Mouse (Mus musculus) neural tube, embryonic 13.5 days (tissue): Measurements from ENCODE around the gene Dmrt1. TPM values are rescaled to one million over a fixed set of nuclear protein-coding genes. Genes with fewer than 3 reads are reported as not detected.

ENCODE experiments used
- ATAC-seq: fragments of 200-750 bp; cut with Nextera tagmentation; 2 replicates; pipeline ENCODE4 v1.8.0; 2017; ENCODE audit warnings: low read depth, mild to moderate bottlenecking, moderate TSS enrichment, moderate library complexity
- H3K27ac ChIP-seq: fragments of 300-500 bp; sonication (generic); replicated peaks from 2 replicates; pipeline ENCODE4 v1.5.1; 2015; ENCODE audit warnings: moderate library complexity, mild to moderate bottlenecking, inconsistent platforms
- H3K27me3 ChIP-seq: fragments of 300-500 bp; sonication (generic); 2 replicates; pipeline ENCODE4 v1.6.1; 2015; ENCODE audit warnings: mild to moderate bottlenecking, inconsistent platforms
- H3K36me3 ChIP-seq: fragments of 300-500 bp; sonication (generic); 2 replicates; pipeline ENCODE4 v1.6.1; 2015; ENCODE audit warnings: mild to moderate bottlenecking, inconsistent platforms
- H3K4me1 ChIP-seq: fragments of 300-500 bp; sonication (generic); replicated peaks from 2 replicates; pipeline ENCODE4 v1.6.1; 2015; ENCODE audit warnings: inconsistent platforms
- H3K4me2 ChIP-seq: fragments of 300-500 bp; sonication (generic); 2 replicates; pipeline ENCODE4 v1.6.1; 2015; ENCODE audit warnings: inconsistent platforms, mild to moderate bottlenecking, moderate library complexity
- H3K4me3 ChIP-seq: fragments of 300-500 bp; sonication (generic); 2 replicates; pipeline ENCODE4 v1.5.1; 2015; ENCODE audit warnings: mild to moderate bottlenecking, inconsistent platforms
- H3K9ac ChIP-seq: fragments of 300-500 bp; sonication (generic); 2 replicates; pipeline ENCODE4 v1.6.1; 2015; ENCODE audit warnings: moderate library complexity, mild to moderate bottlenecking, inconsistent platforms
- H3K9me3 ChIP-seq: fragments of 300-500 bp; sonication (generic); 2 replicates; pipeline ENCODE4 v1.6.1; 2016; ENCODE audit warnings: inconsistent platforms
- WGBS: fragments of 180-500 bp; shearing (Covaris S2); methylation state at CpG from one replicate; pipeline ENCODE4 v1.1.7; 2015; 5-methylcytosine and 5-hydroxymethylcytosine counted together
- polyA plus RNA-seq: library from polyadenylated mRNA; unstranded; fragments of >200 nt; fragmentation: Nextera tagmentation; extraction: Ambion mirVana; gene quantifications from 2 replicates; pipeline ENCODE4 v1.2.1, GENCODE M21; 2015

Gene Dmrt1
- polyA plus RNA-seq, 1 experiment from 2014 or later: 0.32 TPM

- no peak for ATAC-seq
- Histone ChIP-seq H3K4me2 (peak overlapping the region; percentile 41), H3K36me3 (no peaks in the 10 kb centered on the region), H3K9me3 (no peaks in the 10 kb centered on the region), H3K4me1 (peaks cover 17% of the 10 kb centered on the region), H3K27ac (no peak overlapping the region; the same call in 1 of the 2 replicates), H3K4me3 (peak overlapping the region; percentile 23), H3K9ac (no peak overlapping the region), H3K27me3 (peaks cover 100% of the 10 kb centered on the region)
- under 1% methylated on average over 42 of the region's 42 CpGs for WGBS
Measured at GRCm38 (mm10) chr19:25611116-25611515, 105.7 kb downstream of the Dmrt1 start.

- Histone ChIP-seq H3K4me3 (0 out of 2 replicates have a peak overlapping the region, but pooled peaks have one; percentile 1), H3K36me3 (no peaks in the 10 kb centered on the region), H3K9ac (no peak overlapping the region), H3K27me3 (peaks cover 100% of the 10 kb centered on the region), H3K4me2 (no peak overlapping the region), H3K4me1 (peaks cover 14% of the 10 kb centered on the region), H3K27ac (no peak overlapping the region), H3K9me3 (no peaks in the 10 kb centered on the region)
- 1% methylated on average over 16 of the region's 16 CpGs for WGBS
- ATAC-seq: no peak
Measured at GRCm38 (mm10) chr19:25611876-25612805, 106.7 kb downstream of the Dmrt1 start.

GRCm38 (mm10) chr19:25612806-25613295, 107.4 kb downstream of the Dmrt1 start:
- no peak overlapping the region for H3K4me3 ChIP-seq
- 1% methylated on average over 6 of the region's 6 CpGs for WGBS
- no peak for ATAC-seq
- no peak overlapping the region for H3K9ac ChIP-seq
- H3K9me3 ChIP-seq: no peaks in the 10 kb centered on the region
- H3K36me3 ChIP-seq: no peaks in the 10 kb centered on the region
- H3K4me2 ChIP-seq: no peak overlapping the region
- no peak overlapping the region for H3K27ac ChIP-seq
- peaks cover 14% of the 10 kb centered on the region for H3K4me1 ChIP-seq
- peaks cover 100% of the 10 kb centered on the region for H3K27me3 ChIP-seq

GRCm38 (mm10) chr19:25613476-25614300, 108.3 kb downstream of the Dmrt1 start:
- 5% methylated on average over 13 of the region's 13 CpGs for WGBS
- H3K9me3 ChIP-seq: no peaks in the 10 kb centered on the region
- no peak overlapping the region for H3K4me2 ChIP-seq
- H3K27me3 ChIP-seq: peaks cover 100% of the 10 kb centered on the region
- H3K27ac ChIP-seq: no peak overlapping the region
- H3K4me1 ChIP-seq: peaks cover 14% of the 10 kb centered on the region
- H3K9ac ChIP-seq: no peak overlapping the region
- no peak overlapping the region for H3K4me3 ChIP-seq
- no peak for ATAC-seq
- H3K36me3 ChIP-seq: no peaks in the 10 kb centered on the region

GRCm38 (mm10) chr19:25615889-25616288, 110.5 kb downstream of the Dmrt1 start:
- 14% methylated on average over 6 of the region's 6 CpGs for WGBS
- ATAC-seq: no peak

GRCm38 (mm10) chr19:25622291-25623251, 117.2 kb downstream of the Dmrt1 start:
- WGBS: 31% methylated on average over 54 of the region's 54 CpGs
- Histone ChIP-seq H3K9ac (no peak overlapping the region), H3K9me3 (no peaks in the 10 kb centered on the region), H3K27ac (no peak overlapping the region), H3K27me3 (peaks cover 93% of the 10 kb centered on the region), H3K4me1 (peaks cover 8% of the 10 kb centered on the region), H3K4me2 (peak overlapping the region; percentile 48), H3K36me3 (no peaks in the 10 kb centered on the region), H3K4me3 (peak overlapping the region; percentile 22)
- peak; percentile 67 for ATAC-seq

More at GRCm38 (mm10) chr19:25615889-25616288, 110.5 kb downstream of the Dmrt1 start:
- Histone ChIP-seq H3K4me3 (no peak overlapping the region), H3K4me2 (no peak overlapping the region), H3K9me3 (no peaks in the 10 kb centered on the region), H3K4me1 (peaks cover 3% of the 10 kb centered on the region), H3K9ac (no peak overlapping the region), H3K36me3 (no peaks in the 10 kb centered on the region), H3K27me3 (peaks cover 100% of the 10 kb centered on the region), H3K27ac (no peak overlapping the region)

- peak; percentile 53; the same call in 1 of the 2 replicates for ATAC-seq
- 13% methylated on average over 9 of the region's 9 CpGs for WGBS
- Histone ChIP-seq H3K4me1 (no peaks in the 10 kb centered on the region), H3K4me2 (no peak overlapping the region), H3K9me3 (no peaks in the 10 kb centered on the region), H3K36me3 (no peaks in the 10 kb centered on the region), H3K27ac (no peak overlapping the region), H3K27me3 (peaks cover 68% of the 10 kb centered on the region), H3K9ac (no peak overlapping the region), H3K4me3 (no peak overlapping the region)
Measured at GRCm38 (mm10) chr19:25628490-25628889, 123.1 kb downstream of the Dmrt1 start.

- Histone ChIP-seq H3K27ac (no peak overlapping the region), H3K4me2 (peak overlapping the region; percentile 56; the same call in 1 of the 2 replicates), H3K4me1 (0 out of 2 replicates have a peak, but pooled peaks cover 4% of the 10 kb centered on the region), H3K27me3 (peaks cover 19% of the 10 kb centered on the region), H3K9me3 (no peaks in the 10 kb centered on the region), H3K9ac (no peak overlapping the region), H3K36me3 (no peaks in the 10 kb centered on the region), H3K4me3 (no peak overlapping the region)
- WGBS: 88% methylated on average over 5 of the region's 5 CpGs
- no peak for ATAC-seq
Measured at GRCm38 (mm10) chr19:25635119-25635518, 129.7 kb downstream of the Dmrt1 start.

GRCm38 (mm10) chr19:25635622-25636244, 130.3 kb downstream of the Dmrt1 start:
- Histone ChIP-seq H3K4me2 (peak overlapping the region; percentile 56), H3K9ac (peak overlapping the region; percentile 62), H3K4me3 (peak overlapping the region; percentile 35), H3K27me3 (peaks cover 12% of the 10 kb centered on the region), H3K9me3 (no peaks in the 10 kb centered on the region), H3K36me3 (no peaks in the 10 kb centered on the region), H3K27ac (no peak overlapping the region), H3K4me1 (0 out of 2 replicates have a peak, but pooled peaks cover 4% of the 10 kb centered on the region)
- WGBS: 11% methylated on average over 22 of the region's 22 CpGs
- ATAC-seq: peak; percentile 84

GRCm38 (mm10) chr19:25638766-25639361, 133.4 kb downstream of the Dmrt1 start:
- H3K4me3 ChIP-seq: no peak overlapping the region
- H3K9me3 ChIP-seq: no peaks in the 10 kb centered on the region
- H3K9ac ChIP-seq: no peak overlapping the region
- no peaks in the 10 kb centered on the region for H3K36me3 ChIP-seq
- WGBS: 81% methylated on average over 11 of the region's 11 CpGs
- peaks cover 9% of the 10 kb centered on the region for H3K27me3 ChIP-seq
- 0 out of 2 replicates have a peak, but pooled peaks cover 4% of the 10 kb centered on the region for H3K4me1 ChIP-seq
- no peak for ATAC-seq
- no peak overlapping the region for H3K4me2 ChIP-seq
- H3K27ac ChIP-seq: no peak overlapping the region
